Mouse (Mus musculus): ENCODE data around the gene AC109138.7. TPM values are rescaled to one million over a fixed set of nuclear protein-coding genes. Genes with fewer than 3 reads are reported as not detected.

AC109138.7 gene
- polyA plus RNA-seq, 1 experiment from 2014 or later, result not detected

DNA sequence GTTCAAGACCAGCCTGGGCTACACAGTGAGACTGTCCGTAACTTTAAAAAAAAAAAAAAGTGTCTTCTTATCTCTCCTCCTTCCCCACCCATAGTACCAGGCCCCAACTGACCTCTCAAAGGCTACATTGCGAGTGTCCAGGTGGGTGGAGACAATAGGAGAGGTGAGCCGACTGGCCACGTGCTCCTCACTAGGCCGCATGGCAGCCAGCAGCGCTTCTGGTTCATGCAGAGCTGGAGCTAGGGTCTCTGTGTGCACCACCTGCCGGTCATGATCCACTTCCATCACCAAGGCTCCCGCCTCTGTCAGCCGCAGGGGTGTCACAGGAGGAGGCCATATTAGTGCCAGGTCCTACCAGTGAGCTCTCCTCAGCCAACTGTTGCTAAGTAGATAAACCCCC lies 66.3 kb downstream of the AC109138.7 start:
- 76% methylated on average over 9 of the region's 9 CpGs for WGBS (ENCODE audit: insufficient replicate concordance)
- no peak overlapping the region for H3K4me3 ChIP-seq (replicated peaks)
- H3K27me3 ChIP-seq, result peaks cover 26% of the 10 kb centered on the region
- no peak overlapping the region for H3K9ac ChIP-seq
- no peak overlapping the region for H3K27ac ChIP-seq (replicated peaks)
- no peak for ATAC-seq (ENCODE audit: insufficient read depth)
- H3K36me3 ChIP-seq (replicated peaks), result peaks cover 5% of the 10 kb centered on the region; the same call in 1 of the 2 replicates
- H3K9me3 ChIP-seq (replicated peaks), result no peaks in the 10 kb centered on the region
- peaks cover 23% of the 10 kb centered on the region for H3K4me1 ChIP-seq (replicated peaks)
- H3K4me2 ChIP-seq, result no peak overlapping the region

Small RNAs within 50 kb of the gene (microRNA-seq; reads per million reads assigned to microRNA genes)
- gene Gm26115 (not detected), gene Mir6985 (not detected)

Other genes with a start within 250 kb of the AC109138.7 start
- gene Aldh3b2, start 242.0 kb upstream of the AC109138.7 start, polyA plus RNA-seq (2015; fragmentation: Nextera tagmentation; extraction: Ambion mirVana), result 0.18 and 0.32 TPM in 2 replicates
- gene Acy3, start 227.8 kb upstream of the AC109138.7 start, polyA plus RNA-seq (2015; fragmentation: Nextera tagmentation; extraction: Ambion mirVana), result 10.8 and 11.1 TPM in 2 replicates
- gene Tbx10, start 221.6 kb upstream of the AC109138.7 start, polyA plus RNA-seq (2015; fragmentation: Nextera tagmentation; extraction: Ambion mirVana), result 0.21 and 0.33 TPM in 2 replicates
- 13.3 and 13.8 TPM in 2 replicates for gene Nudt8, start 213.8 kb upstream of the AC109138.7 start, polyA plus RNA-seq (2015; fragmentation: Nextera tagmentation; extraction: Ambion mirVana)
- 0.45 and 0.48 TPM in 2 replicates for gene Gm49405, start 213.7 kb upstream of the AC109138.7 start, polyA plus RNA-seq (2015; fragmentation: Nextera tagmentation; extraction: Ambion mirVana)
- gene Doc2g, start 211.0 kb upstream of the AC109138.7 start, polyA plus RNA-seq (2015; fragmentation: Nextera tagmentation; extraction: Ambion mirVana), result 0.38 and 0.78 TPM in 2 replicates
- gene Ndufv1, start 201.6 kb upstream of the AC109138.7 start, polyA plus RNA-seq (2015; fragmentation: Nextera tagmentation; extraction: Ambion mirVana), result 152 and 163 TPM in 2 replicates
- 752 and 794 TPM in 2 replicates for gene Gstp1, start 176.4 kb upstream of the AC109138.7 start, polyA plus RNA-seq (2015; fragmentation: Nextera tagmentation; extraction: Ambion mirVana)
- gene Gstp2, start 168.3 kb upstream of the AC109138.7 start, polyA plus RNA-seq (2015; fragmentation: Nextera tagmentation; extraction: Ambion mirVana), result 7.7 and 8.0 TPM in 2 replicates
- 77.6 and 97.4 TPM in 2 replicates for gene Gstp3, start 154.8 kb upstream of the AC109138.7 start, polyA plus RNA-seq (2015; fragmentation: Nextera tagmentation; extraction: Ambion mirVana)
- gene Cabp2, start 132.8 kb upstream of the AC109138.7 start, polyA plus RNA-seq (2015; fragmentation: Nextera tagmentation; extraction: Ambion mirVana), result 0.29 and 0.38 TPM in 2 replicates
- gene Cdk2ap2, start 117.2 kb upstream of the AC109138.7 start, polyA plus RNA-seq (2015; fragmentation: Nextera tagmentation; extraction: Ambion mirVana), result 115 and 127 TPM in 2 replicates
- 6.0 and 7.9 TPM in 2 replicates for gene Pitpnm1, start 114.4 kb upstream of the AC109138.7 start, polyA plus RNA-seq (2015; fragmentation: Nextera tagmentation; extraction: Ambion mirVana)
- 35.8 and 38.3 TPM in 2 replicates for gene Aip, start 88.5 kb upstream of the AC109138.7 start, polyA plus RNA-seq (2015; fragmentation: Nextera tagmentation; extraction: Ambion mirVana)
- not detected in 2 replicates for gene Gpr152, start 74.6 kb upstream of the AC109138.7 start, polyA plus RNA-seq (2015; fragmentation: Nextera tagmentation; extraction: Ambion mirVana)
- gene Cabp4, start 70.3 kb upstream of the AC109138.7 start, polyA plus RNA-seq (2015; fragmentation: Nextera tagmentation; extraction: Ambion mirVana), result 0.13 TPM in 2 replicates
- 71.8 and 77.5 TPM in 2 replicates for gene Coro1b, start 65.7 kb upstream of the AC109138.7 start, polyA plus RNA-seq (2015; fragmentation: Nextera tagmentation; extraction: Ambion mirVana)
- 15.6 and 17.5 TPM in 2 replicates for gene Ptprcap, start 60.8 kb upstream of the AC109138.7 start, polyA plus RNA-seq (2015; fragmentation: Nextera tagmentation; extraction: Ambion mirVana)
- 32.8 and 34.2 TPM in 2 replicates for gene Rps6kb2, start 51.0 kb upstream of the AC109138.7 start, polyA plus RNA-seq (2015; fragmentation: Nextera tagmentation; extraction: Ambion mirVana)
- gene Carns1, start 38.9 kb upstream of the AC109138.7 start, polyA plus RNA-seq (2015; fragmentation: Nextera tagmentation; extraction: Ambion mirVana), result 0.64 and 0.76 TPM in 2 replicates
- gene Tbc1d10c, start 23.1 kb upstream of the AC109138.7 start, polyA plus RNA-seq (2015; fragmentation: Nextera tagmentation; extraction: Ambion mirVana), result 5.5 and 7.0 TPM in 2 replicates
- 414 and 425 TPM in 2 replicates for gene Ppp1ca, start 22.3 kb upstream of the AC109138.7 start, polyA plus RNA-seq (2015; fragmentation: Nextera tagmentation; extraction: Ambion mirVana)
- 15.6 and 16.5 TPM in 2 replicates for gene Rad9a, start 12.7 kb upstream of the AC109138.7 start, polyA plus RNA-seq (2015; fragmentation: Nextera tagmentation; extraction: Ambion mirVana)
- gene Clcf1, start 119 bp upstream of the AC109138.7 start, polyA plus RNA-seq (2015; fragmentation: Nextera tagmentation; extraction: Ambion mirVana), result 0.38 and 0.56 TPM in 2 replicates
- gene Pold4, start 17.5 kb downstream of the AC109138.7 start, polyA plus RNA-seq (2015; fragmentation: Nextera tagmentation; extraction: Ambion mirVana), result 13.1 and 15.0 TPM in 2 replicates
- 2.0 and 2.3 TPM in 2 replicates for gene Ssh3, start 54.8 kb downstream of the AC109138.7 start, polyA plus RNA-seq (2015; fragmentation: Nextera tagmentation; extraction: Ambion mirVana)
- gene Ankrd13d, start 68.8 kb downstream of the AC109138.7 start, polyA plus RNA-seq (2015; fragmentation: Nextera tagmentation; extraction: Ambion mirVana), result 0.90 and 1.5 TPM in 2 replicates
- gene Grk2, start 91.9 kb downstream of the AC109138.7 start, polyA plus RNA-seq (2015; fragmentation: Nextera tagmentation; extraction: Ambion mirVana), result 12.4 and 13.2 TPM in 2 replicates
- 12.9 and 13.1 TPM in 2 replicates for gene Kdm2a, start 183.9 kb downstream of the AC109138.7 start, polyA plus RNA-seq (2015; fragmentation: Nextera tagmentation; extraction: Ambion mirVana)
- 7.9 and 8.5 TPM in 2 replicates for gene Rhod, start 225.1 kb downstream of the AC109138.7 start, polyA plus RNA-seq (2015; fragmentation: Nextera tagmentation; extraction: Ambion mirVana)

All from liver, embryonic 15.5 days (tissue).